Mouse (Mus musculus): ENCODE measurements around the gene Rimbp3.
"Not testable (repeated sequence)": the region's sequence is repeated elsewhere in the genome, so short reads cannot be mapped to it uniquely, and the experiment has no call there.

The Rimbp3 gene

GRCm38 (mm10) chr16:17208389-17209361, at the start of gene Rimbp3:
Gene Rimbp3 (plus strand): TSS chr16:17208603.
- in situ Hi-C loops (cut with MboI) = no loop called here

- in situ Hi-C loops (cut with MboI) = not testable (repeated sequence)
Observed at GRCm38 (mm10) chr16:17165478-17165877, 42.9 kb upstream of the Rimbp3 start.

GRCm38 (mm10) chr16:17167179-17167578, 41.2 kb upstream of the Rimbp3 start:
- in situ Hi-C loops (cut with MboI) = no loop called here

- in situ Hi-C loops (cut with MboI) = no loop called here
Observed at GRCm38 (mm10) chr16:17168049-17168448, 40.4 kb upstream of the Rimbp3 start.

- in situ Hi-C loops (cut with MboI) = no loop called here
Observed at GRCm38 (mm10) chr16:17175765-17176164, 32.6 kb upstream of the Rimbp3 start.

- in situ Hi-C loops (cut with MboI) = no loop called here
Observed at GRCm38 (mm10) chr16:17177623-17178170, 30.7 kb upstream of the Rimbp3 start.

GRCm38 (mm10) chr16:17179706-17180105, 28.7 kb upstream of the Rimbp3 start:
- in situ Hi-C loops (cut with MboI) = no loop called here

- in situ Hi-C loops (cut with MboI) = no loop called here
Observed at GRCm38 (mm10) chr16:17181382-17181781, 27.0 kb upstream of the Rimbp3 start.

- in situ Hi-C loops (cut with MboI) = no loop called here
Observed at GRCm38 (mm10) chr16:17182136-17182535, 26.3 kb upstream of the Rimbp3 start.

- in situ Hi-C loops (cut with MboI) = no loop called here
Observed at GRCm38 (mm10) chr16:17183003-17183402, 25.4 kb upstream of the Rimbp3 start.

GRCm38 (mm10) chr16:17185475-17185874, 22.9 kb upstream of the Rimbp3 start:
- in situ Hi-C loops (cut with MboI) = no loop called here

GRCm38 (mm10) chr16:17193823-17194222, 14.6 kb upstream of the Rimbp3 start:
- in situ Hi-C loops (cut with MboI) = no loop called here

GRCm38 (mm10) chr16:17200121-17200952, 8.1 kb upstream of the Rimbp3 start:
- in situ Hi-C loops (cut with MboI) = loop anchor here (5.0 kb wide), 2 partner anchors 68 to 82 kb away; partner anchors contain the start of gene Sdf2l1

GRCm38 (mm10) chr16:17200953-17201707, 7.3 kb upstream of the Rimbp3 start:
- in situ Hi-C loops (cut with MboI) = loop anchor here (5.0 kb wide), 2 partner anchors 69 to 81 kb away; partner anchors contain the start of gene Sdf2l1

- in situ Hi-C loops (cut with MboI) = loop anchor here (5.0 kb wide), 2 partner anchors 70 to 80 kb away; partner anchors contain the start of gene Sdf2l1
Observed at GRCm38 (mm10) chr16:17201977-17202376, 6.4 kb upstream of the Rimbp3 start.

GRCm38 (mm10) chr16:17202549-17202948, 5.9 kb upstream of the Rimbp3 start, which contains the start of gene Ube2l3:
Gene Ube2l3 (minus strand): TSS chr16:17202649.
- in situ Hi-C loops (cut with MboI) = loop anchor here (5.0 kb wide), 2 partner anchors 70 to 80 kb away; partner anchors contain the start of gene Sdf2l1

GRCm38 (mm10) chr16:17204990-17205389, 3.4 kb upstream of the Rimbp3 start:
- in situ Hi-C loops (cut with MboI) = loop anchor here (5.0 kb wide), 2 partner anchors 73 to 77 kb away; partner anchors contain the start of gene Sdf2l1

- in situ Hi-C loops (cut with MboI) = no loop called here
Observed at GRCm38 (mm10) chr16:17209404-17209960, 1.1 kb downstream of the Rimbp3 start.

- in situ Hi-C loops (cut with MboI) = no loop called here
Observed at GRCm38 (mm10) chr16:17209981-17210838, 1.8 kb downstream of the Rimbp3 start.
